Mouse (Mus musculus) midbrain, embryonic 16.5 days (tissue): ENCODE results near the gene Trim7. TPM values are rescaled to one million over a fixed set of nuclear protein-coding genes. Genes with fewer than 3 reads are reported as not detected.
"Not testable (repeated sequence)": the region's sequence is repeated elsewhere in the genome, so short reads cannot be mapped to it uniquely, and the experiment has no call there.

Source experiments
- ATAC-seq: fragments of 200-750 bp; cut with Nextera tagmentation; 2 replicates; pipeline ENCODE4 v1.8.0; 2017; ENCODE audit warnings: moderate TSS enrichment
- H3K27ac ChIP-seq: fragments of 300-500 bp; sonication (generic); 2 replicates; pipeline ENCODE4 v1.5.1; 2014; ENCODE audit warnings: mild to moderate bottlenecking, low read length, mixed read lengths
- H3K27me3 ChIP-seq: fragments of 300-500 bp; sonication (generic); 2 replicates; pipeline ENCODE4 v1.6.1; 2014; ENCODE audit warnings: low read depth, low read length, mixed read lengths; ENCODE audit not compliant: control insufficient read depth, insufficient read depth
- H3K36me3 ChIP-seq: fragments of 300-500 bp; sonication (generic); 2 replicates; pipeline ENCODE4 v1.6.1; 2014; ENCODE audit warnings: mild to moderate bottlenecking, low read length, moderate library complexity, mixed read lengths; ENCODE audit not compliant: control insufficient read depth, insufficient read depth
- H3K4me1 ChIP-seq: fragments of 300-500 bp; sonication (generic); 2 replicates; pipeline ENCODE4 v1.6.1; 2014; ENCODE audit warnings: mild to moderate bottlenecking, low read length, mixed read lengths; ENCODE audit not compliant: control insufficient read depth, insufficient read depth
- H3K4me2 ChIP-seq: fragments of 300-500 bp; sonication (generic); 2 replicates; pipeline ENCODE4 v1.6.1; 2014; ENCODE audit warnings: mild to moderate bottlenecking, low read length, mixed read lengths
- H3K4me3 ChIP-seq: fragments of 300-500 bp; sonication (generic); 2 replicates; pipeline ENCODE4 v1.5.1; 2014; ENCODE audit warnings: low read depth, mild to moderate bottlenecking, low read length, moderate library complexity, mixed read lengths
- H3K9ac ChIP-seq: fragments of 300-500 bp; sonication (generic); 2 replicates; pipeline ENCODE4 v1.6.1; 2014; ENCODE audit warnings: low read depth, low read length, mixed read lengths
- H3K9me3 ChIP-seq: fragments of 300-500 bp; sonication (generic); replicated peaks from 2 replicates; pipeline ENCODE4 v1.6.1; 2014; ENCODE audit warnings: mild to moderate bottlenecking, low read length, mixed read lengths; ENCODE audit not compliant: control insufficient read depth, poor library complexity, severe bottlenecking
- WGBS: fragments of 180-500 bp; shearing (Covaris S2); extraction: QIAGEN DNeasy Blood & Tissue Kit; methylation state at CpG from one replicate; pipeline ENCODE4 v1.1.7; 2014; 5-methylcytosine and 5-hydroxymethylcytosine counted together
- polyA plus RNA-seq: library from polyadenylated mRNA; unstranded; fragments of >200 nt; fragmentation: Nextera tagmentation; extraction: Ambion mirVana; gene quantifications from 2 replicates; pipeline ENCODE4 v1.2.1, GENCODE M21; 2015

Gene Trim7
- polyA plus RNA-seq, 1 experiment from 2014 or later: 3.6 TPM

DNA sequence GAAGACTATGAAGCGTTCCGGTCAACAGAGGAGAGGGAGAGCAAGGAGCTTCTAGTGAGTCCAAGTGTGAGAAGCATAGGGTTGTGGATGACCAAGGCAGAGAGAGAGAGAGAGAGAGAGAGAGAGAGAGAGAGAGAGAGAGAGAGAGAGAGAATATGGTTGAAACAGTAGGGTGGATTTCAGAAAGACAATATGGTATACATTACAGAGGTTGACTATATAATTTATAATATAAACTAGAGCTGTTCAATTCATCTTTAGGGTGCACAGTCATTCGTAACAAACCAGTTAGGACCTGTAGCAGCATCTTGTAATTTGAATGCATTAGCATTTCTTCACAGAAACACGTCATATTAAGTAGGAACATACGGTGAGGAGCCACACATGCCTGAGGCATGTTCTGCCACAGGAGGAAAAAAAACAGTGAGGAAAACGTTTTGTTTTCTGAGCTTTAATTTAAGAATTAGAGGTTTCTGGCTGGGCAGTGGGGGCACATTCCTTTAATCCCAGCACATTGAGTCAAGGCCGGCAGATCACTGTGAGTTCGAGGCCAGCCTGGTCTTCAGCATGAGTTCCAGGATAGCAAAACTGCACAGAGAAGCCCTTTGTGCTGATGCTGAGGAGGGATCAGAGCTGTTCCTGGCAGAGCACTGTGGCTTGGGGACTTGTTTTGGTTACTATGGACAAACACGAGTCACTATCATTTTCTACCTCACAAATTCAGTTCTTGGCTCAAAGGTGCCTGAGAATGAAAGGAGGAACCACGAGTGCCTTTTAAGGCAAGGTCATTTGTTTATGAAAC lies 13.1 kb downstream of the Trim7 start:
- ATAC-seq: no peak
- WGBS: 76% methylated on average over 10 of the region's 10 CpGs
- H3K9me3 ChIP-seq: no peaks in the 10 kb centered on the region
- peak overlapping the region; percentile 81 for H3K4me2 ChIP-seq
- H3K27ac ChIP-seq: no peak overlapping the region
- H3K9ac ChIP-seq: peak overlapping the region; percentile 70; the same call in 1 of the 2 replicates
- no peaks in the 10 kb centered on the region; the same call in 1 of the 2 replicates for H3K27me3 ChIP-seq
- no peaks in the 10 kb centered on the region for H3K36me3 ChIP-seq
- peak overlapping the region; percentile 64 for H3K4me3 ChIP-seq
- peaks cover 9% of the 10 kb centered on the region for H3K4me1 ChIP-seq

DNA sequence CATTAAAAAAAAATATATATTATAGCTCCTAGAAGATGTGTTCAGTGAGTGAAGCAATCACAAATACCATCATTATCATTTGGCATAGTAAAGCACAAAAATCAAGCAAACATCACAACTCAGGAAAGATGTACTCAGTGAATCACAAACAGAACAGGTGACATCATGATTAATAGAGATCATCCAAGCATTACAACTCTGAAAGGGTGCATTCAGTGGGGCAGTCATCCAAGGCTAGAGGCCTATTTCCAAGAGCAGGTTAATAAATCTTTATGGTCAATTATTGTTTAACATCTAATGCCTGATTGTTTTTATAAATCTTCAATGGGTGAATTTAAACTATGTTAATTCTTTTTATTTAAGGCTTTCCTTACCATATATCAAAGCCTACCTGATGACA lies 14.9 kb downstream of the Trim7 start:
- no peak overlapping the region for H3K4me3 ChIP-seq
- H3K4me2 ChIP-seq: no peak overlapping the region
- ATAC-seq: no peak
- H3K9me3 ChIP-seq: no peaks in the 10 kb centered on the region
- no peaks in the 10 kb centered on the region for H3K36me3 ChIP-seq
- H3K9ac ChIP-seq: no peak overlapping the region
- H3K27ac ChIP-seq: no peak overlapping the region
- peaks cover 9% of the 10 kb centered on the region for H3K4me1 ChIP-seq
- H3K27me3 ChIP-seq: no peaks in the 10 kb centered on the region; the same call in 1 of the 2 replicates

DNA sequence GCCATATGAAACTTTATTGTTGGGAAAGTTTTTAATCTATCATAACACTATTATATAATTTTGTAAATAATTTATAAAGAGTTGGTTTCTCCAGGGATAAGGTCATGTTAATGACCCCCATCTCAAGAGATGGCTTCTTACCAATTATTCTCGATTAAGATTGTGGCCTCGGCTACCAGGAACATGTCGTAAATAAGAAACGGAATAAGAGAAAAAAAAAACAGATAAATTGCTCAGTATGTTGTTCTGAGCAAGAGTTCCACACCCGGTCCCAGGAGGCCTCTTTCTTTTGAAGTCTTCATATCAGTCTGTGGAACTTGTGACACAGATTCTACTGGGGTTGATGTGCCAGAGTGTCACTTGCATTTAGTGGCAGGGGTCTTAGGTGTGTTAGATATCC lies 15.3 kb downstream of the Trim7 start:
- H3K4me1 ChIP-seq: peaks cover 9% of the 10 kb centered on the region
- H3K9ac ChIP-seq: no peak overlapping the region
- no peak overlapping the region for H3K27ac ChIP-seq
- H3K27me3 ChIP-seq: no peaks in the 10 kb centered on the region; the same call in 1 of the 2 replicates
- 92% methylated on average over 5 of the region's 5 CpGs for WGBS
- H3K4me3 ChIP-seq: no peak overlapping the region
- no peaks in the 10 kb centered on the region for H3K36me3 ChIP-seq
- no peak overlapping the region for H3K4me2 ChIP-seq
- no peak for ATAC-seq
- H3K9me3 ChIP-seq: no peaks in the 10 kb centered on the region

DNA sequence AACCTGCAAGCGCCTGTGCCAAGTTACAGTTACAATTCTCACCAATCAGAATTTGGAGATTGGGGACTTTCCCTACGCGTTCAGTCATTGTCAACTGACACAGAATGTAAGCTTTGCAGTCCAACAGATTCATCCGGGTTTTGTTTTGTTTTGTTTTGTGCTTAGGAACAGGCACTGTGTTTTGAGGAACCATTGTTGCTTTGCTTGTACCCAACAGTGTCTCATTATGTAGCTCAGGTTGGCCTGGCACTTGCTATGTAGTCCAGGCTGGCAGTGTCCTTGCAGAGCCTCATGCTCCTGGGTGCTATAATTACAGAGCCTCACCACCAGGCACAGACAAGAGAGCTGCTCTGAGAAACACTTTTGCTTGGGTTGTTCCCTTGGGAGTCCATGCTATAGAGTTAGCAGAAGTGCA lies 16.4 kb downstream of the Trim7 start:
- WGBS: 82% methylated on average over 4 of the region's 4 CpGs
- H3K36me3 ChIP-seq: no peaks in the 10 kb centered on the region
- no peak overlapping the region for H3K4me3 ChIP-seq
- H3K27me3 ChIP-seq: no peaks in the 10 kb centered on the region
- no peak overlapping the region for H3K9ac ChIP-seq
- ATAC-seq: no peak
- no peaks in the 10 kb centered on the region for H3K9me3 ChIP-seq
- no peak overlapping the region for H3K27ac ChIP-seq
- peaks cover 5% of the 10 kb centered on the region for H3K4me1 ChIP-seq
- no peak overlapping the region for H3K4me2 ChIP-seq

DNA sequence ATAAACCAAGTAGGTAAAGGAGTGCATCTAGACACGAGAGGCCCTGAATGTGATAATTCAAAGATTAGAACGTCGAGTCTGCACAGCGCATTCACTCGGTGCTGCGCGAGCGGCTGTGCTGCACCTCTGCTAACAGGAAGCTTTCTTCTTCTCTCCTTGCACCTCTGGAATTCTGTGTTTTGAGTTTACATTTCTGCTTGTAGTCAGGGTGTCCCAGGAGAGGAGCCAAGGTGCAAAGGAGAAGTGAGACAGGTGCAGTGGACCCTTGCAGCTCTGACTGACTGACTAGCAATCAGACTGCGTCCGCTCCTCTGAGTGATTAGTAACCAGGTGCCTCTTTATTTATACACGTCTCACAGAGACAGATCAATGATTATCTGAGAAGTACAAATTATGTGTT lies 17.3 kb downstream of the Trim7 start:
- Histone ChIP-seq H3K4me2 (no peak overlapping the region), H3K4me3 (no peak overlapping the region), H3K9me3 (no peaks in the 10 kb centered on the region), H3K4me1 (peaks cover 5% of the 10 kb centered on the region), H3K27me3 (no peaks in the 10 kb centered on the region), H3K27ac (no peak overlapping the region), H3K9ac (no peak overlapping the region), H3K36me3 (no peaks in the 10 kb centered on the region)
- no peak for ATAC-seq
- 84% methylated on average over 11 of the region's 11 CpGs for WGBS

DNA sequence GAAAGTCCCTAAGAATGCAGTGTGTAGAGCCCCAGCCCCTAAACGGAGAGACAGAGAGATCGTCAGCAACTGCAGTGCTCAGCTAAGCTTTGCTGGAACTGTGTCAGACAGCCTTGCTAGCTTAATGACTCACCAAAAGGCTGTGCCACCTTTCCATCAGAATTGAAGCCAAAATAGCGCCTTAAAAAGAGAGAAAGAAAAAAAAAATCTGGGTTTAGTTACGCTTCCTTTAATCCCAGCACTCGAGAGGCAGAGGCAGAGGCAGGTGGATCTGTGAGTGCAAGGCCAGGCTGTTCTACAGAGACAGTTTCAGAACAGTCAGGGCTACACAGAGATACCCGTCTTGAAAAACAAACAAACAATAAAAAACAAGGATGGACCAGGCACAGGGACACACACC lies 18.4 kb downstream of the Trim7 start:
- no peak overlapping the region for H3K4me2 ChIP-seq
- ATAC-seq: no peak

DNA sequence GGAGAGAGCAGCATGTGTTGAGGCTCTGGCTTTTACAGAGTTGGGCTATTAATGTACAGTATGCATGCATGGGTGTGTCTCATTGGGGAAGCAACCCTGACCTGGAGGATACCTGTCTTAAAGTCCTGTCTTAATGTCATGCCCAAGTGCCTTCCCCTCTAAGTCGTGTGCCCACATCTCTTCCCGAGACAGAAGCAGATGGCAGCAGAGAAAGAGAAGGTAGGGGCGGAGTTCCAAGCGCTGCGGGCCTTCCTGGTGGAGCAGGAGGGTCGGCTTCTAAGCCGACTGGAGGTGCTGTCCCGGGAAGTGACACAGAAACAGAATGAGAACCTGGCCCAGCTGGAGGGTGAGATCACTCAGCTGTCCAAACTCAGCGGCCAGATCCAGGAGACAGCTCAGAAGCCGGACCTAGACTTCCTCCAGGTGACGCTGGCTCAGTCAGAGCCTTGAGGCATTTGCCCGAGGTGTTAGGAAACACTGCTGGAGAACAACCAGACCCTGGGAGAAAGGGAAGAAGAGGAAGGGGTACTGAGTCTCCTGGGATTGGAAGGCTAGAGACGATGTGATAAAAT lies 19.4 kb downstream of the Trim7 start:
- WGBS: 45% methylated on average over 13 of the region's 13 CpGs
- H3K4me2 ChIP-seq: no peak overlapping the region

More for the DNA sequence above, 18.4 kb downstream of the Trim7 start:
- Histone ChIP-seq H3K9me3 (no peaks in the 10 kb centered on the region), H3K27ac (no peak overlapping the region), H3K27me3 (no peaks in the 10 kb centered on the region), H3K4me3 (no peak overlapping the region), H3K36me3 (no peaks in the 10 kb centered on the region), H3K9ac (no peak overlapping the region), H3K4me1 (no peaks in the 10 kb centered on the region)
- 54% methylated on average over 6 of the region's 6 CpGs for WGBS

DNA sequence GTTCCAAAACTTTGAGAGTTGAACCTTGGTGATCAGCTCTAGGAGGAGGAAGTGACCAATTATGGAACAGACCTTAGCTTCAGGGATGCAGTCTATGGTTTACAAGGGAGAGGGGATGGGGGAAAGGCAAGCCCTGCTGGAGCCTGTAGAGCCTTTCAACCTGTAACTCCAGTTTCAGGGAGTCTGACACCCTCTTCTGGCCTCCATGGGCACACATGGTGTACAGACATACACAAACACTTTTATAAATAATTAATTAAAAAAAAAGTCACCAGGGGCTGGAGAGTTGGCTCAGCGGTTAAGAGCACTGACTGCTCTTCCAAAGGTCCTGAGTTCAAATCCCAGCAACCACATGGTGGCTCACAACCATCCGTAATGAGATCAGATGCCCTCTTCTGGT lies 20.4 kb downstream of the Trim7 start:
- not testable (repeated sequence) for H3K9ac ChIP-seq, H3K27ac ChIP-seq, H3K4me1 ChIP-seq, H3K4me3 ChIP-seq, H3K36me3 ChIP-seq, H3K4me2 ChIP-seq, H3K27me3 ChIP-seq, ATAC-seq, H3K9me3 ChIP-seq
- WGBS: 78% methylated on average over 2 of the region's 2 CpGs

More for the DNA sequence above, 19.4 kb downstream of the Trim7 start:
- Histone ChIP-seq H3K36me3 (no peaks in the 10 kb centered on the region), H3K4me1 (no peaks in the 10 kb centered on the region), H3K27ac (no peak overlapping the region), H3K9me3 (no peaks in the 10 kb centered on the region), H3K4me3 (no peak overlapping the region), H3K9ac (no peak overlapping the region), H3K27me3 (no peaks in the 10 kb centered on the region)
- no peak for ATAC-seq

DNA sequence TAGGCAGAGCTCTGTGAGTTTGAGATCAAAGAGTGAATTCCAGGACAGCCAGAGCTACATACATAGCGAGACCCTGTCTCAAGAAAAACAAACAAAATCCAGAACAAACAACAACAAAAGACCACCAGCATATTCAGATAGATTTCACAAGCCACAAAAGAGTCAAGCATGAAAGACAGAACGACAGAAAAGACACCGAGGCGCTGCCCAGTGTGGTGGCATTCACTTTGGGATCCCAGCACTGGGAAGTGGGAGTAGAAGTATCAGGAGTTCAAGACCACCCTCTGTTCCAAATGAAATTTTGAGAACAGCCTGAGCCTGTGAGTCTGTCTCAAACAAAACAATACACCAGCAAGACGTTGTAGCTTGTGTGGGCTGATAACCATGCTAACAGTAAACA lies 20.9 kb downstream of the Trim7 start:
- H3K4me1 ChIP-seq: no peaks in the 10 kb centered on the region
- H3K27ac ChIP-seq: no peak overlapping the region
- H3K4me3 ChIP-seq: no peak overlapping the region
- H3K4me2 ChIP-seq: no peak overlapping the region
- H3K27me3 ChIP-seq: no peaks in the 10 kb centered on the region
- no peaks in the 10 kb centered on the region for H3K9me3 ChIP-seq
- 65% methylated on average over 5 of the region's 5 CpGs for WGBS
- no peak for ATAC-seq
- no peaks in the 10 kb centered on the region for H3K36me3 ChIP-seq
- H3K9ac ChIP-seq: no peak overlapping the region
